Mouse (Mus musculus) midbrain, embryonic 13.5 days (tissue): ENCODE measurements at regions not wholly inside any gene's neighbourhood (a gene's known extent, or its start where the extent isn't known, plus 50 kb on each side); places are given as distances from the start of the nearest gene placed in this dataset.

Source experiments
- ATAC-seq: fragments of 200-750 bp; cut with Nextera tagmentation; 2 replicates; pipeline ENCODE4 v1.8.0; 2017; ENCODE audit warnings: mild to moderate bottlenecking, moderate TSS enrichment, moderate library complexity
- H3K27ac ChIP-seq: fragments of 300-500 bp; sonication (generic); 2 replicates; pipeline ENCODE4 v1.5.1; 2015; ENCODE audit warnings: inconsistent platforms, mild to moderate bottlenecking, moderate library complexity
- H3K27me3 ChIP-seq: fragments of 300-500 bp; sonication (generic); 2 replicates; pipeline ENCODE4 v1.6.1; 2015; ENCODE audit warnings: mild to moderate bottlenecking, inconsistent platforms
- H3K36me3 ChIP-seq: fragments of 300-500 bp; sonication (generic); 2 replicates; pipeline ENCODE4 v1.6.1; 2015; ENCODE audit warnings: mild to moderate bottlenecking, inconsistent platforms
- H3K4me1 ChIP-seq: fragments of 300-500 bp; sonication (generic); replicated peaks from 2 replicates; pipeline ENCODE4 v1.6.1; 2015; ENCODE audit warnings: inconsistent platforms
- H3K4me2 ChIP-seq: fragments of 300-500 bp; sonication (generic); replicated peaks from 2 replicates; pipeline ENCODE4 v1.6.1; 2015; ENCODE audit warnings: moderate library complexity, mild to moderate bottlenecking, inconsistent platforms
- H3K4me3 ChIP-seq: fragments of 300-500 bp; sonication (generic); replicated peaks from 2 replicates; pipeline ENCODE4 v1.5.1; 2015; ENCODE audit warnings: mild to moderate bottlenecking, inconsistent platforms
- H3K9ac ChIP-seq: fragments of 300-500 bp; sonication (generic); replicated peaks from 2 replicates; pipeline ENCODE4 v1.6.1; 2015; ENCODE audit warnings: mild to moderate bottlenecking, inconsistent platforms
- H3K9me3 ChIP-seq: fragments of 300-500 bp; sonication (generic); 2 replicates; pipeline ENCODE4 v1.6.1; 2016; ENCODE audit warnings: mild to moderate bottlenecking, inconsistent platforms
- WGBS: fragments of 180-500 bp; shearing (Covaris S2); methylation state at CpG from one replicate; pipeline ENCODE4 v1.1.7; 2015; 5-methylcytosine and 5-hydroxymethylcytosine counted together

GRCm38 (mm10) chr1:184304204-184304603 is 270.1 kb upstream of the 1700056E22Rik start:
- H3K36me3 ChIP-seq = no peaks in the 10 kb centered on the region
- WGBS = 86% methylated on average over 4 of the region's 4 CpGs
- no peak overlapping the region for H3K4me3 ChIP-seq
- no peak for ATAC-seq
- no peaks in the 10 kb centered on the region for H3K4me1 ChIP-seq
- H3K27me3 ChIP-seq = no peaks in the 10 kb centered on the region
- no peaks in the 10 kb centered on the region for H3K9me3 ChIP-seq
- no peak overlapping the region for H3K27ac ChIP-seq
- H3K4me2 ChIP-seq = no peak overlapping the region
- H3K9ac ChIP-seq = no peak overlapping the region

- H3K4me3 ChIP-seq = no peak overlapping the region
- no peaks in the 10 kb centered on the region for H3K36me3 ChIP-seq
- WGBS = 62% methylated on average over 1 of the region's 1 CpGs
- H3K9ac ChIP-seq = no peak overlapping the region
- H3K27me3 ChIP-seq = no peaks in the 10 kb centered on the region
- no peak for ATAC-seq
- H3K9me3 ChIP-seq = no peaks in the 10 kb centered on the region
- H3K27ac ChIP-seq = no peak overlapping the region
- no peaks in the 10 kb centered on the region for H3K4me1 ChIP-seq
- no peak overlapping the region for H3K4me2 ChIP-seq
Observed at GRCm38 (mm10) chr1:184298701-184299100, 264.6 kb upstream of the 1700056E22Rik start.

GRCm38 (mm10) chr1:184297001-184297740 is 263.1 kb upstream of the 1700056E22Rik start:
- Histone ChIP-seq H3K27ac (no peak overlapping the region), H3K4me3 (no peak overlapping the region), H3K36me3 (no peaks in the 10 kb centered on the region), H3K4me1 (no peaks in the 10 kb centered on the region), H3K4me2 (no peak overlapping the region), H3K9me3 (no peaks in the 10 kb centered on the region), H3K27me3 (no peaks in the 10 kb centered on the region), H3K9ac (no peak overlapping the region)
- WGBS = 86% methylated on average over 4 of the region's 4 CpGs
- ATAC-seq = no peak

- Histone ChIP-seq H3K4me1 (no peaks in the 10 kb centered on the region), H3K4me3 (no peak overlapping the region), H3K4me2 (no peak overlapping the region), H3K9ac (no peak overlapping the region), H3K36me3 (no peaks in the 10 kb centered on the region), H3K27ac (no peak overlapping the region), H3K9me3 (no peaks in the 10 kb centered on the region), H3K27me3 (peaks cover 9% of the 10 kb centered on the region; the same call in 1 of the 2 replicates)
- WGBS = 90% methylated on average over 7 of the region's 7 CpGs
- ATAC-seq = no peak
Observed at GRCm38 (mm10) chr1:184291129-184291528, 257.0 kb upstream of the 1700056E22Rik start.

- Histone ChIP-seq H3K27ac (no peak overlapping the region), H3K36me3 (no peaks in the 10 kb centered on the region), H3K4me3 (no peak overlapping the region), H3K4me2 (no peak overlapping the region), H3K9me3 (no peaks in the 10 kb centered on the region), H3K9ac (no peak overlapping the region), H3K27me3 (peaks cover 11% of the 10 kb centered on the region; the same call in 1 of the 2 replicates), H3K4me1 (no peaks in the 10 kb centered on the region)
- 66% methylated on average over 7 of the region's 7 CpGs for WGBS
- ATAC-seq = no peak
Observed at GRCm38 (mm10) chr1:184289733-184290416, 255.8 kb upstream of the 1700056E22Rik start.

GRCm38 (mm10) chr1:184281768-184282167 is 247.7 kb upstream of the 1700056E22Rik start:
- Histone ChIP-seq H3K27ac (no peak overlapping the region), H3K27me3 (peaks cover 32% of the 10 kb centered on the region), H3K36me3 (no peaks in the 10 kb centered on the region), H3K4me3 (no peak overlapping the region), H3K9me3 (no peaks in the 10 kb centered on the region), H3K4me2 (no peak overlapping the region), H3K9ac (no peak overlapping the region), H3K4me1 (no peaks in the 10 kb centered on the region)
- 80% methylated on average over 5 of the region's 5 CpGs for WGBS
- no peak for ATAC-seq

- Histone ChIP-seq H3K27me3 (peaks cover 22% of the 10 kb centered on the region), H3K9ac (no peak overlapping the region), H3K36me3 (no peaks in the 10 kb centered on the region), H3K4me2 (no peak overlapping the region), H3K4me3 (no peak overlapping the region), H3K9me3 (no peaks in the 10 kb centered on the region), H3K27ac (no peak overlapping the region), H3K4me1 (no peaks in the 10 kb centered on the region)
- WGBS = 82% methylated on average over 10 of the region's 10 CpGs
- ATAC-seq = no peak
Observed at GRCm38 (mm10) chr1:184279263-184279662, 245.2 kb upstream of the 1700056E22Rik start.

GRCm38 (mm10) chr1:184277001-184277400 is 242.9 kb upstream of the 1700056E22Rik start:
- H3K9ac ChIP-seq = no peak overlapping the region
- no peak for ATAC-seq
- no peak overlapping the region for H3K4me3 ChIP-seq
- H3K36me3 ChIP-seq = no peaks in the 10 kb centered on the region
- H3K9me3 ChIP-seq = no peaks in the 10 kb centered on the region
- no peaks in the 10 kb centered on the region for H3K4me1 ChIP-seq
- peaks cover 18% of the 10 kb centered on the region for H3K27me3 ChIP-seq
- 95% methylated on average over 2 of the region's 2 CpGs for WGBS
- no peak overlapping the region for H3K4me2 ChIP-seq
- H3K27ac ChIP-seq = no peak overlapping the region

GRCm38 (mm10) chr1:184275877-184276276 is 241.8 kb upstream of the 1700056E22Rik start:
- Histone ChIP-seq H3K9me3 (no peaks in the 10 kb centered on the region), H3K4me2 (no peak overlapping the region), H3K27me3 (0 out of 2 replicates have a peak, but pooled peaks cover 11% of the 10 kb centered on the region), H3K4me1 (no peaks in the 10 kb centered on the region), H3K27ac (no peak overlapping the region), H3K4me3 (no peak overlapping the region), H3K36me3 (no peaks in the 10 kb centered on the region), H3K9ac (no peak overlapping the region)
- ATAC-seq = no peak
- WGBS = 91% methylated on average over 9 of the region's 9 CpGs

- Histone ChIP-seq H3K27ac (no peak overlapping the region), H3K4me1 (no peaks in the 10 kb centered on the region), H3K4me2 (no peak overlapping the region), H3K36me3 (no peaks in the 10 kb centered on the region), H3K4me3 (no peak overlapping the region), H3K27me3 (0 out of 2 replicates have a peak, but pooled peaks cover 10% of the 10 kb centered on the region), H3K9ac (no peak overlapping the region), H3K9me3 (no peaks in the 10 kb centered on the region)
- ATAC-seq = no peak
- 96% methylated on average over 3 of the region's 3 CpGs for WGBS
Observed at GRCm38 (mm10) chr1:184275396-184275795, 241.3 kb upstream of the 1700056E22Rik start.

GRCm38 (mm10) chr1:184274704-184275103 is 240.6 kb upstream of the 1700056E22Rik start:
- Histone ChIP-seq H3K36me3 (no peaks in the 10 kb centered on the region), H3K4me1 (no peaks in the 10 kb centered on the region), H3K4me2 (no peak overlapping the region), H3K9ac (no peak overlapping the region), H3K27ac (no peak overlapping the region), H3K4me3 (no peak overlapping the region), H3K9me3 (no peaks in the 10 kb centered on the region), H3K27me3 (0 out of 2 replicates have a peak, but pooled peaks cover 10% of the 10 kb centered on the region)
- WGBS = 84% methylated on average over 6 of the region's 6 CpGs
- ATAC-seq = no peak

- Histone ChIP-seq H3K27ac (no peak overlapping the region), H3K4me2 (no peak overlapping the region), H3K36me3 (no peaks in the 10 kb centered on the region), H3K27me3 (0 out of 2 replicates have a peak, but pooled peaks cover 10% of the 10 kb centered on the region), H3K9me3 (no peaks in the 10 kb centered on the region), H3K4me3 (no peak overlapping the region), H3K4me1 (no peaks in the 10 kb centered on the region), H3K9ac (no peak overlapping the region)
- WGBS = 82% methylated on average over 1 of the region's 1 CpGs
- ATAC-seq = no peak
Observed at GRCm38 (mm10) chr1:184273722-184274121, 239.6 kb upstream of the 1700056E22Rik start.
